Mouse (Mus musculus) telencephalon, adult 2 months (tissue): ENCODE results near the gene Foxb1.

Source experiments
- DNase-seq: peaks from one replicate; pipeline ENCODE4 v3.0.0-alpha.2; 2011; ENCODE audit warnings: low read depth, low spot score

Foxb1 gene

DNA sequence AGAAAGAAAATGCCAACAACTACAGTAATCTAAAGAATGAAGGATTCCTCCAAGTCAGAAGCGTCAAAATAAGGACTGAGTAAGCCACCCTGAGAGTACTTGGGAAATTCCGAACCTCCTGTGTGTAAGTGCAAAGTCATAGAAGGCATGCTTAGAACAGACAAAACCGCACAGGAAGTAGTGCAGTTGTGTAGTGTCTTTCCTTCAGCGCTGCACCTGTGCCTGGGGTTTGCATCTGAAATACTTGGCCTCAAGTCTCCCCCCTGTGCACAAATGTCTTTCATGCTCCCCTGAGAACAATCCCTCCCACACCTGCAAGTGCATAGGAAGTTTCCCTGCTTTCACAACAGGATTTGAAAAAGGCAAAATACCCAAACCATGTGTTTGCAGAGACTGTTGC, 3.5 kb downstream of the Foxb1 start:
- DNase-seq: no peak

DNA sequence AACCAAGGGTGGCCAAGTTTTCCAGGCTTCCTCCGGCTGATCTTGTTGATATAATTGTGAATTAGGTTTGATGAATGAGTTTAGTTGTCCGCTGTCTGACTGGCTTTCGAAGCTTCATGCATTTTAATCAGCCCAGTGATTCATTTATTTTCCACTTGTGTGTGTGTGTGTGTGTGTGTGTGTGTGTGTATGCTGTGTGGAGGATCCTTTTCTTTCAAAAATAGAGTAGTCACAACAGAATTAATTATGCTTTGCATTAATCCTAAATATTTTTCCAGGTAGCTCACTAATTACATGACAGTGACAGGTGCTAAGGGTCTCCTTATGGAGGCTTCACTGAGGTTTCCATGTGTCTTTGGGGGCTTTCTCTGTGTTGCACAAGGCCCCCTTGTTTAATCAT, 4.3 kb downstream of the Foxb1 start:
- no peak for DNase-seq

- no peak for DNase-seq
Observed at GRCm38 (mm10) chr9:69756041-69756440, 4.7 kb downstream of the Foxb1 start.

DNA sequence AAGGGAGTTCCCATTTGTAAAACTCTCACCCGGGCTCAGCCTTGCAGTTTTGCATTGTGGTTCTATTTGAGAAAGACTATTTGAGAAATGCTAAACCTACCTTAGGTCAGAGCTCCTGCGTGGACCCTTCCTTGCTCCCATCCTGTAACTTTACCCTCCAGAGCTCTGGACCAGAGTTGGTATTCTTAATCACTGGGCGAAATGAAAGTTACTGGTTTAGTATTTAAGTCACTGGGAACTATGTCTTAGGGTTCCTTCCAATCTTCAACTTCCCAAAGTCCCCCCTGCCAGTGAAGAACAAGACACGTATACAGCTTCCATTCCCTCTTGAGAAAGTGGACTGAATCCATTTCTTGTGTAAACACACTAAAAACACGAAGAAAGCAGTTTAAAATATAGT, 5.6 kb downstream of the Foxb1 start:
- DNase-seq: no peak

DNA sequence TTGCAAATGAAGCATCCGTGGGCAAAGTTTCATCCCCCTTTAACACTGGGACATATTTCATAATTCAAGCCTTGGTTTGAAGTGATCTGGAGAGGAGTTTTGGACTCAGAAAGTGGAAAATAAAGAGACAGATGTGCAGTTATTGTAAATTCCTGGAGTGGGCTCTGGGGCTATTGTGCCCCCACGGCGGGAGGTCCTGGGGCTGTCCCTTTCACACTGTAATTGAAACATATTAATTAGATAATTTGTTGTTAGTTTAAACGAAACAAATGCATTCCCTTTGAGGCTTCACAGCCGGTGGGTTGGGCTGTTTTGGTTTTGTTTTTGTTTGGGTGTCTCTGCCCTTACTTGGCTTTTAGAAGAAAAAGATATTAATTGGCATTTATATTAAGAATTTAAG, 6.0 kb downstream of the Foxb1 start:
- DNase-seq: no peak

GRCm38 (mm10) chr9:69754291-69754690, 6.4 kb downstream of the Foxb1 start:
- no peak for DNase-seq

DNA sequence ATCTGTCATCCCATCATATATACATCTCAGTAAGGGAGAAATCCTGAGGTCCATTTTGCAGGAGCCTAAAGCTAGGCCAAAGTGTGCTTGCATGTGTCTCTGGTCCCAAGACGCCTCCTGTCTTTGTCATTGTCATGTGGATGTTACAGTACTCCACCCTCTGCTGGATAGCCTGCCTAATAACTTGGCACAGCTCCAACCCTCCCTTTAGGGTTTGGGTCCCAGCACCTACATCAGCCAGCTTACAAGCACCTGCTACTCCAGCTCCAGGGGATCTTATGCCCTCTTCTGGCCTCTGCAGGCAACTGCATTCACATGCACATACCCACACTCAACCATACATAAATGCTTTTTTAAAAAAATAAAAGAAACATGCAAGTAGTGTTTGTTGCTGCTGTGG, 12.8 kb downstream of the Foxb1 start:
- DNase-seq: no peak

DNA sequence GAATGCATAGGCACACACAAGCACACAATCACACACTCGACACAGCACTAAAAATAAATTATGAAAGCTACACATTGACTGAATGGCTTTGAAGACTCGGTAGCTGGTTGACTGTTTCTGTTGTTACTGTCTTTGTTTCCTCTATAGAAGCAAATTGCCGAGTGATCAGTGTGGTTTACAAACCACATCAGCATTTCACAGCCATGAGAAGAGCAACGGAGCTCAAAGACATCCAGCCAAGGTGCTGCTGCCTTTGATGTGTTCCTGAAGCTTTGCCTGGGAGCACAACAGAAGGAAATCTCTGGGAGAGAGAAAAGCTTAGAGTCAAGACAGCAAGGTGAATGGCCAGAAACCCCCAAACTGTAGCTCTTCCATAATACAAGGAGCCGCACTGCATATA, 32.0 kb downstream of the Foxb1 start:
- DNase-seq: no peak

GRCm38 (mm10) chr9:69718431-69718830, 42.3 kb downstream of the Foxb1 start:
- no peak for DNase-seq

DNA sequence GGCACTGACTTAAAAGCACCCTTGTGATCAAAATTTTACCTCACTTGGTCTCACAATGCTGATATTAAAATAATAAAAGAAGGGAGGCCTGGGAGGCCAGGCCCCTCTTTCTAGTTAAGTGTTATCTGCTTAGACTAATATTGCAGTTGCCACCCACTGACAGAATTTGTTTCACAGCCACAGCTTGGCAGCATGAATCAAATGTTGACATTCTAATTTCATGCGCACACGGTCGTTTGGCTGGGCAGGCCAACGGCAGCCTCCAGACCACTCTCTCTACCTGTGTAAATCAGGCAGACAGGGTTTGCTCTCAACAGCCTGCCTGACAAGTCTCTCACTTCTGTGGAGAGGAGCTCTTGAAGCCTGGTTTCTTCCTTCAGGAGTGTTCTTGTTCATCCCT, 44.4 kb downstream of the Foxb1 start:
- DNase-seq: no peak

GRCm38 (mm10) chr9:69715445-69715844, 45.3 kb downstream of the Foxb1 start:
- DNase-seq: no peak

DNA sequence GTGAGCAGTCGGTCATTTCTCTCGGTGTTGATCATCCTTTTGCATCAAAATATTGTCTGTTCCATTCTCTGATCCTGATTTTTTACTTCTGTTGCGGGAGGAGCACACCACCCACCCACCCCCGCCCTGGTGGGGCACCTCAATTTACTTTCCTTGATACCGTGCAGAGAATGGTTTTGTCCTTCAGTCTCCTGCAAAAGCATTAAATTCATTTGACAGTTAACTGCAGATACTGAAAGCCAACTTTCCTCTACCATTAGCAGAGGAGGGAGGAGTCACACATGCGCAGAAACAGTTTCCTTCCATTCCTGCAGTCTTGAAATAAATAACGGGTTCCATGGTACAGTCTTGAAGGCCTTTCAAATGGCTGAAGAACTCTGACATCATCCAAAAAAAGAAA, 46.4 kb downstream of the Foxb1 start:
- DNase-seq: no peak

GRCm38 (mm10) chr9:69713577-69714327, 47.0 kb downstream of the Foxb1 start:
- DNase-seq: no peak

DNA sequence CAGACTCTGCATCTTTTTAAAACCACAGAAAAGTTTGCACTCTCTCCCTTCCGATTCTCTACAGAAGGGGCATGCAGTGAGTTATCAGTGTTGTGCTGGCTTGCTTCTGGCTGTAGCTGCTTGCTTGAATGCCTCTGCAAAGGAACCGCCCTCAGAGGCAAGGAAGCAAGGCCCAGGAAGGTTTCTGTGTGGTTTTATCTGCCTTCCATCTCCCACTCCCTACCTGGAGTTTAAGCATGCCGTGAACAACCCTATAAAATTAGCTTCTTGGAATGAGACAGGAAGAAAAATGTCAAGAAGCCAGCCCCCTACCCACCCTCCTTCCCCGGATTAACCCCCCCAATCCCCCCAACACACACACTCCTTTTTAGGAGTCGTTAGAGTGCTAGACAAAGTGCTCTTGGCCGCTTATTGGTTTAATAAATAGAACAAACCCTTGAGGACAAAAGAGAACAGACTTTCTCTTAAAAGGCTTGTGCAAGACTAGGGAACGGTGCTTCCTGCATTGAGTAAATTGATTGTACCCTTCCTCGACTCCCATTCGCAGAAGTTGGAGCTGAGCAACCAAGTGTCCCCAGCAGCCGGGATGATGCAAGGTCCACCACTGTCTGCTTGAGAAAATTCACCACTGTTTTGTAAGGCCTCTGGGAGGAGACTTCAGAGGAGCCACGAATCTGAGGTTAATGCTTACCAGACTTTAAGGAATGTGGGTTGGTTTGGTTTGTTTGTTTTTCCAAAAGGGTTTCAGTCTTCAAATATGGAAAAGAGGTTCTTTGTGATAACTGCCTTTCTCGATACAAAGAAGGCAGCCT, 47.8 kb downstream of the Foxb1 start:
- no peak for DNase-seq
